Comparison of ENCODE assay signal across 1 mouse cellular context in genomic region chr5:124538813-124539792, GRCm38 (mm10).
TF ChIP-seq lines count a peak whose summit lies in the region.

No protein-coding gene starts in this region.

TF ChIP-seq in CH12.LX, 34 proteins besides CTCF, POLR2A, EP300 and RAD21:
- 0 out of 2 replicates have a peak, but pooled peaks have one; percentile 22 for TF ChIP-seq BHLHE40 (IDR thresholded peaks at IDR 0.05; ENCODE audit: low read depth, low read length)
- TF ChIP-seq ZC3H11A (IDR thresholded peaks at IDR 0.05; ENCODE audit: low read depth, low read length): peak; percentile 61
- TF ChIP-seq HCFC1 (IDR thresholded peaks at IDR 0.05; ENCODE audit: low read depth, low read length): no peak
- TF ChIP-seq CHD2 (IDR thresholded peaks at IDR 0.05; ENCODE audit: low read length): no peak
- TF ChIP-seq ZKSCAN1 (IDR thresholded peaks at IDR 0.05; ENCODE audit: borderline replicate concordance, low read depth, low read length): no peak
- TF ChIP-seq GABPA (IDR thresholded peaks at IDR 0.05; ENCODE audit: insufficient replicate concordance, low read depth, low read length): no peak
- TF ChIP-seq ZMIZ1 (IDR thresholded peaks at IDR 0.05; ENCODE audit: low read depth, low read length): no peak
- TF ChIP-seq MAX (IDR thresholded peaks at IDR 0.05; ENCODE audit: low read length): no peak
- no peak for TF ChIP-seq TCF12 (IDR thresholded peaks at IDR 0.05; ENCODE audit: low read depth, low read length)
- peak; percentile 72 for TF ChIP-seq TBP (conservative IDR thresholded peaks at IDR 0.05; ENCODE audit: low read depth, low read length)
- TF ChIP-seq MXI1 (IDR thresholded peaks at IDR 0.05; ENCODE audit: low read depth, low read length): no peak
- TF ChIP-seq MAFK (IDR thresholded peaks at IDR 0.05; ENCODE audit: insufficient replicate concordance, low read length): no peak
- no peak for TF ChIP-seq JUN (IDR thresholded peaks at IDR 0.05; ENCODE audit: insufficient read depth, low read depth, low read length)
- peak; percentile 9; the same call in 1 of the 2 replicates for TF ChIP-seq ELF1 (IDR thresholded peaks at IDR 0.05; ENCODE audit: low read depth, low read length)
- no peak for TF ChIP-seq JUND (conservative IDR thresholded peaks at IDR 0.05; ENCODE audit: low read depth, low read length)
- no peak for TF ChIP-seq PAX5 (IDR thresholded peaks at IDR 0.05; ENCODE audit: low read length)
- no peak for TF ChIP-seq NRF1 (IDR thresholded peaks at IDR 0.05; ENCODE audit: low read depth, low read length)
- no peak for TF ChIP-seq POLR2AphosphoS2 (IDR thresholded peaks at IDR 0.05; ENCODE audit: low read depth, low read length)
- TF ChIP-seq MYC (IDR thresholded peaks at IDR 0.05; ENCODE audit: low read depth, low read length): no peak
- TF ChIP-seq MEF2A (IDR thresholded peaks at IDR 0.05; ENCODE audit: borderline replicate concordance, low read depth, low read length): no peak
- TF ChIP-seq CHD1 (IDR thresholded peaks at IDR 0.05; ENCODE audit: low read depth, low read length): no peak
- no peak for TF ChIP-seq MAZ (IDR thresholded peaks at IDR 0.05; ENCODE audit: low read depth, low read length)
- no peak for TF ChIP-seq USF2 (conservative IDR thresholded peaks at IDR 0.05; ENCODE audit: low read depth, low read length)
- no peak for TF ChIP-seq NELFE (IDR thresholded peaks at IDR 0.05; ENCODE audit: low read depth, low read length)
- TF ChIP-seq ETS1 (conservative IDR thresholded peaks at IDR 0.05; ENCODE audit: low read depth, low read length): no peak
- no peak for TF ChIP-seq RCOR1 (conservative IDR thresholded peaks at IDR 0.05; ENCODE audit: low read depth, low read length)
- peak; percentile 85 for TF ChIP-seq SMC3 (IDR thresholded peaks at IDR 0.05; ENCODE audit: low read depth, low read length)
- no peak for TF ChIP-seq KAT2A (IDR thresholded peaks at IDR 0.05; ENCODE audit: insufficient replicate concordance, low read length)
- TF ChIP-seq USF1 (IDR thresholded peaks at IDR 0.05; ENCODE audit: low read depth, low read length): no peak
- TF ChIP-seq E2F4 (IDR thresholded peaks at IDR 0.05; ENCODE audit: insufficient replicate concordance, low read depth, low read length): no peak
- no peak for TF ChIP-seq UBTF (IDR thresholded peaks at IDR 0.05; ENCODE audit: low read depth, low read length)
- TF ChIP-seq SIN3A (IDR thresholded peaks at IDR 0.05; ENCODE audit: low read length): no peak
- peak; percentile 38; the same call in 1 of the 2 replicates for TF ChIP-seq ZNF384 (IDR thresholded peaks at IDR 0.05; ENCODE audit: low read depth, low read length)
- TF ChIP-seq IRF4 (IDR thresholded peaks at IDR 0.05; ENCODE audit: low read depth, low read length): no peak; the same call in 1 of the 2 replicates
